In genomic region chr8:46721065-46721845, GRCm38 (mm10) we compare ENCODE assay signal across 21 mouse cellular contexts. TPM values are rescaled to one million over a fixed set of nuclear protein-coding genes. Genes with fewer than 3 reads are reported as not detected.
DNase-seq lines count a peak whose midpoint lies in the region; ATAC-seq and TF ChIP-seq lines count a peak whose summit lies in the region.
"Had no signal": no experiment of that assay in that cellular context is flagged by ENCODE, and none has a peak within 500 bp of the region (broad histone marks: within the 10 kb centered on the region; RNA-seq: fewer than 3 reads in every experiment).

No protein-coding gene starts in this region.

- 0 out of 2 replicates have a peak, but pooled peaks cover 3% of the 10 kb centered on the region for H3K4me1 ChIP-seq in intestine, embryonic 15.5 days (replicated peaks)
- H3K4me1 ChIP-seq in liver, postnatal 0 days (ENCODE audit: insufficient read depth) = peaks cover 15% of the 10 kb centered on the region
- H3K4me1 ChIP-seq in heart, embryonic 11.5 days (ENCODE audit: control insufficient read depth, insufficient read depth, low read length) = no peaks in the 10 kb centered on the region

- no peak overlapping the region for H3K4me3 ChIP-seq in intestine, embryonic 15.5 days (replicated peaks)
- H3K4me3 ChIP-seq in liver, postnatal 0 days (ENCODE audit: low read depth, low read length) = no peak overlapping the region
- no peak overlapping the region for H3K4me3 ChIP-seq in heart, embryonic 11.5 days (ENCODE audit: low read depth, low read length)
- H3K4me3 ChIP-seq: embryonic facial prominence, embryonic 15.5 days; hindbrain, embryonic 15.5 days; kidney, embryonic 15.5 days; layer of hippocampus, adult 2 months had no signal

- peak; percentile 66 for TF ChIP-seq EP300 in liver, postnatal 0 days (IDR thresholded peaks at IDR 0.05; ENCODE audit: low read depth)

- peak; percentile 78 for ATAC-seq in intestine, embryonic 15.5 days
- ATAC-seq in liver, postnatal 0 days = peak; percentile 86
- ATAC-seq in heart, embryonic 11.5 days (replicated peaks; ENCODE audit: insufficient number of reproducible peaks, low FRiP score, low TSS enrichment) = no peak
- ATAC-seq: CD4-positive, CD25-positive, alpha-beta regulatory T cell, adult 4 months; forebrain, embryonic 16.5 days; midbrain, embryonic 16.5 days; Patski had no signal

- no peaks in the 10 kb centered on the region for H3K9me3 ChIP-seq in intestine, embryonic 15.5 days
- no peaks in the 10 kb centered on the region for H3K9me3 ChIP-seq in liver, postnatal 0 days (ENCODE audit: low read length)
- no peaks in the 10 kb centered on the region for H3K9me3 ChIP-seq in heart, embryonic 11.5 days (replicated peaks; ENCODE audit: control insufficient read depth, low read length)
- H3K9me3 ChIP-seq: embryonic facial prominence, embryonic 15.5 days; hindbrain, embryonic 15.5 days; kidney, embryonic 15.5 days had no signal

- no peak overlapping the region for H3K27ac ChIP-seq in intestine, embryonic 15.5 days
- H3K27ac ChIP-seq in liver, postnatal 0 days (ENCODE audit: low read depth) = no peak overlapping the region
- no peak overlapping the region for H3K27ac ChIP-seq in heart, embryonic 11.5 days (ENCODE audit: low read depth, low read length)
- H3K27ac ChIP-seq: embryonic facial prominence, embryonic 15.5 days; hindbrain, embryonic 15.5 days; kidney, embryonic 15.5 days; layer of hippocampus, adult 2 months; macrophage had no signal

- no peaks in the 10 kb centered on the region for H3K36me3 ChIP-seq in intestine, embryonic 15.5 days
- H3K36me3 ChIP-seq in liver, postnatal 0 days (replicated peaks; ENCODE audit: insufficient read depth, low read length) = no peaks in the 10 kb centered on the region
- no peaks in the 10 kb centered on the region for H3K36me3 ChIP-seq in heart, embryonic 11.5 days (ENCODE audit: control insufficient read depth, insufficient read depth, low read length)
- H3K36me3 ChIP-seq: embryonic facial prominence, embryonic 15.5 days; hindbrain, embryonic 15.5 days; kidney, embryonic 15.5 days had no signal

- DNase-seq in 416B (ENCODE audit: low read depth) = peak; percentile 58
- DNase-seq in brain, adult 2 months (ENCODE audit: low read depth, low spot score) = peak; percentile 61
- peak; percentile 41 for DNase-seq in liver, postnatal 0 days
- no peak for DNase-seq in T-cell, adult 2 months (ENCODE audit: low spot score)
- no peak for DNase-seq in heart, postnatal 4 days
- DNase-seq in thymus, postnatal 0 days (ENCODE audit: low spot score) = no peak
- DNase-seq: adrenal gland, adult 2 months; cerebellum, adult 11 months; lung, adult 2 months; thymus, adult 2 months had no signal

- TF ChIP-seq CTCF in liver, postnatal 0 days (IDR thresholded peaks at IDR 0.05; ENCODE audit: low read depth) = no peak

- no peaks in the 10 kb centered on the region; the same call in 1 of the 2 replicates for H3K27me3 ChIP-seq in intestine, embryonic 15.5 days (replicated peaks)
- H3K27me3 ChIP-seq in liver, postnatal 0 days (ENCODE audit: insufficient read depth, low read length) = no peaks in the 10 kb centered on the region
- no peaks in the 10 kb centered on the region for H3K27me3 ChIP-seq in heart, embryonic 11.5 days (ENCODE audit: control insufficient read depth, insufficient read depth, low read length)
- H3K27me3 ChIP-seq: embryonic facial prominence, embryonic 15.5 days; hindbrain, embryonic 15.5 days; kidney, embryonic 15.5 days; Patski had no signal

- WGBS in intestine, embryonic 15.5 days = 75% methylated on average over 11 of the region's 11 CpGs
- WGBS in liver, postnatal 0 days (ENCODE audit: insufficient replicate concordance) = 67% methylated on average over 11 of the region's 11 CpGs
- 81% methylated on average over 11 of the region's 11 CpGs for WGBS in heart, embryonic 11.5 days (ENCODE audit: insufficient replicate concordance)

- H3K9ac ChIP-seq in intestine, embryonic 15.5 days = no peak overlapping the region
- H3K9ac ChIP-seq in liver, postnatal 0 days (replicated peaks) = no peak overlapping the region
- H3K9ac ChIP-seq in heart, embryonic 11.5 days (ENCODE audit: low read depth, low read length) = no peak overlapping the region
- H3K9ac ChIP-seq: embryonic facial prominence, embryonic 15.5 days; hindbrain, embryonic 15.5 days; kidney, embryonic 15.5 days had no signal

- H3K4me2 ChIP-seq in intestine, embryonic 15.5 days (replicated peaks) = no peak overlapping the region
- H3K4me2 ChIP-seq in liver, postnatal 0 days (ENCODE audit: low read depth, low read length) = peak overlapping the region; percentile 42; the same call in 1 of the 2 replicates
- no peak overlapping the region for H3K4me2 ChIP-seq in heart, embryonic 11.5 days
- H3K4me2 ChIP-seq: embryonic facial prominence, embryonic 15.5 days; hindbrain, embryonic 15.5 days; kidney, embryonic 15.5 days had no signal

RNA-seq across cellular contexts. Expression of gene Irf2, which starts 18.3 kb away (rescaled TPM):
- 26.6 and 34.7 TPM in 2 replicates for polyA plus RNA-seq in intestine, embryonic 15.5 days (2015; fragmentation: Nextera tagmentation; extraction: Ambion mirVana)
- 23.1 and 24.3 TPM in 2 replicates for polyA plus RNA-seq in liver, postnatal 0 days (2015; fragmentation: Nextera tagmentation; extraction: Ambion mirVana)
- total RNA-seq in heart, postnatal 4 days (2021) = 10 to 100 TPM; 29.6 to 36.3 TPM
- polyA plus RNA-seq in heart, embryonic 11.5 days (2014; fragmentation: Nextera tagmentation; extraction: Ambion mirVana) = 11.6 and 16.5 TPM in 2 replicates
- polyA plus RNA-seq in thymus, postnatal 0 days (2015; fragmentation: Nextera tagmentation; extraction: Ambion mirVana) = 54.9 and 57.8 TPM in 2 replicates

Comparison
In these comparisons a context has a peak if more than half of its experiments do, and no peak if none do; other contexts are left out.
1. DNase-seq: peak in 416B (single experiment), brain, adult 2 months (single experiment) and liver, postnatal 0 days (single experiment); none in T-cell, adult 2 months (single experiment), heart, postnatal 4 days (single experiment) and thymus, postnatal 0 days (single experiment).